Mouse (Mus musculus) embryonic fibroblast, embryonic 13.5 days (primary cell): ENCODE data around the gene Fhl2. TPM values are rescaled to one million over a fixed set of nuclear protein-coding genes. Genes with fewer than 3 reads are reported as not detected.

Experiments used
- H3K27ac ChIP-seq: 2 replicates; pipeline ENCODE4 v1.5.1; 2012; ENCODE audit warnings: low read length, control low read depth, inconsistent platforms; ENCODE audit not compliant: insufficient read depth
- H3K4me1 ChIP-seq: 2 replicates; pipeline ENCODE4 v1.6.1; 2011; ENCODE audit warnings: low read length; ENCODE audit not compliant: control insufficient read depth, insufficient read depth
- H3K4me3 ChIP-seq: 2 replicates; pipeline ENCODE4 v1.5.1; 2011; ENCODE audit warnings: mild to moderate bottlenecking, control low read depth, low read length; ENCODE audit not compliant: insufficient read depth
- CTCF ChIP-seq: IDR thresholded peaks from 2 replicates; pipeline ENCODE4 v1.5.1; 2011; ENCODE audit warnings: mild to moderate bottlenecking, control low read depth, low read length, moderate library complexity, borderline replicate concordance; ENCODE audit not compliant: insufficient read depth
- POLR2A ChIP-seq: IDR thresholded peaks from 2 replicates; pipeline ENCODE4 v1.6.1; 2011; ENCODE audit warnings: low read depth, mild to moderate bottlenecking, control low read depth, low read length, moderate library complexity
- polyA plus RNA-seq: library from polyadenylated mRNA; stranded (reverse); fragments of >200 nt; gene quantifications from 2 replicates; pipeline ENCODE4 v1.2.4, GENCODE M21; 2011; ENCODE audit warnings: low read depth; ENCODE audit not compliant: missing spikeins, insufficient read length

Fhl2 gene
- polyA plus RNA-seq, 1 experiment = 92.1 TPM

DNA sequence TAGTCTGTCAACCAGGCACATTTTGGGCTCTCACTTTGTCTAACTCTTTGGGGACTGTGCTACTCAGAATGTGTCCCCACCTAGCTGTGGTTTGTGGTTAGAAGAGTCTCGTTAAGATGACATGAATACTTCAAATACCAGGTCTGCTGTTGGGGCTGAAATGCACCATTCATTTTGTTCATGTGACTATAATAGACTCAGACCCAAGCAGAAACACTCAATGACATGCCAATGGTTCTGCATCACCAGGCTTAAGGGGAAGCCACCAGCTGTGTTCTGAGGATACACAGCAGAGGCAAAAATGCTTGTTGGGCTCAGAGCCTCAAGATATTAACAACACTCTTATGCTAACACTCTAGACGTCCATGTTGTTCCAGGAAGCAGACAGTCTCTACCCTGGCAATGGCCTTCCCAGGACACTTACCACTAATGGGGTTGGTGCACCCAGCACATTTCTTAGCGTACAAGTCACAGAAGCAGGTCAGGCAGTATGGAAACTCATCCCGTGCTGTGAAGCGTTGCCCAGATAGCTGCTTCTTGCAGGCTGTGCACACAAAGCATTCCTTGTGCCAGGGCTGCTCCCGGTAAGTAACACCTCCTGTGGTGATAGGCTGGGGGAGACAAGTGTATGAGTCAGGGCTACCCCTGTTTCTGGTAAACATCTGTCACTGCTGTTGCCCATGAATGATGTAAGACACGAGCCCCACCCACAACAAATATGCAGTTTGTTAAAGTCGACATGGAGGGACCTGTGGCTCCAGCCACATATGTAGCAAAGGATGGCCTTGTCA is 68.8 kb downstream of the Fhl2 start:
- H3K27ac ChIP-seq = peak overlapping the region; percentile 59
- H3K4me1 ChIP-seq = peaks cover 25% of the 10 kb centered on the region
- no peak overlapping the region for H3K4me3 ChIP-seq
- no peak for TF ChIP-seq POLR2A
- no peak for TF ChIP-seq CTCF

DNA sequence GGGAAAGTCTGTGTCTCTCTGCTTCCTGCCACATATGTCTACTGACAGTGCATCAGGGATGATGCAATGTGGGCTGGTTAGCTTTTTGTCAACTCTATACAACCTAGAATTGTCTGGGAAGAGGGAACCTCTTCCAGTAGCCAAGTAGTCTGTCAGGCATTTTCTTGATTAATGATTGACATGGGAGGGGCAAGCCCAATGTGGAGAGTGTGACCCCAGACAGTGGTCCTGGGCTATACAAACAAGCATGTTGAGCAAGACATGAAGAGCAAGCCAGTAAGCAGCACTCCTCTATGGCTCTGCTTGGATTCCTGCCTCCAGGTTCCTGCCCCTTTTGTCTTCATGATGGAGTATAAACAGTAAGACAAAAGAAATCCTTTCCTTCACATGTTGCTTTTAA is 69.6 kb downstream of the Fhl2 start:
- peaks cover 25% of the 10 kb centered on the region for H3K4me1 ChIP-seq
- H3K27ac ChIP-seq = peak overlapping the region; percentile 59
- TF ChIP-seq CTCF = no peak
- no peak for TF ChIP-seq POLR2A
- H3K4me3 ChIP-seq = no peak overlapping the region

DNA sequence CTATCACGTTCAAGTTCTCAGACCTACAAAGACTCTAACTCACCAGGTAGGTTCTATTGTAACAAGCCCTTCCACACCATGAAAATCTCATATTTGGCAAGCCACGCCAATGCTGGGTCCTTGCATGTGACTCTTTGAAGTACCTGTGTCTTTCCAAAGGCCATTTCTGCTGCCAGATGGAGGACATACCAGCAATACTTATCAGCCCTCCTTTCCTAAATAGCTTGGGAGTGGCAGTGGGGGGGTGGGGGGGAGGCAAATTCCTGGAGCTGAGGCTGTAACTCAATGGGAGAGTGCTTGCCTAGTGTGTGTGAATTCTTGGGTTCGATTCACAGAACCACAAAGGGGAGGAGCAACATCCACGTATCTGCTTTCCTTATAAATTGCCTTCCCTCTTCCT is 72.1 kb downstream of the Fhl2 start:
- Histone ChIP-seq H3K4me3 (no peak overlapping the region), H3K27ac (peak overlapping the region; percentile 16; the same call in 1 of the 2 replicates), H3K4me1 (peaks cover 16% of the 10 kb centered on the region)
- no peak for TF ChIP-seq POLR2A
- no peak for TF ChIP-seq CTCF

DNA sequence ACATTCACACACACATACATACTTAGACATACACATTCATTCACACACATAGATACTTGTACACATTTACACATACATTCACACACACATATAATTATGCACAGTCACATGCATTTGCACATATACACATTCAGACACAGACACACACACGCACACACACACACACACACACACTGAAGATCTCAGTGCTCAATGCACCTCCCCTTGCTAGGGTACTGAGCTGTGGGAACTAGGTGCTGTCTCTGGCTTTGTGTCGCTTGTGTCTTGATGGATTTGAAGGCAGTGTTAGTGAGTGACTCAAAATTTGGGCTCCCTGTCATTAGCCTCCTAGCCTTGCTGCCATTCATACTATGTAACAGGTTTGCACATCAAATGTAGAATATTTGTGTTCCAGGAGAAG is 74.2 kb downstream of the Fhl2 start:
- Histone ChIP-seq H3K4me1 (peaks cover 5% of the 10 kb centered on the region; the same call in 1 of the 2 replicates), H3K4me3 (no peak overlapping the region), H3K27ac (no peak overlapping the region)
- TF ChIP-seq POLR2A = no peak
- no peak for TF ChIP-seq CTCF

DNA sequence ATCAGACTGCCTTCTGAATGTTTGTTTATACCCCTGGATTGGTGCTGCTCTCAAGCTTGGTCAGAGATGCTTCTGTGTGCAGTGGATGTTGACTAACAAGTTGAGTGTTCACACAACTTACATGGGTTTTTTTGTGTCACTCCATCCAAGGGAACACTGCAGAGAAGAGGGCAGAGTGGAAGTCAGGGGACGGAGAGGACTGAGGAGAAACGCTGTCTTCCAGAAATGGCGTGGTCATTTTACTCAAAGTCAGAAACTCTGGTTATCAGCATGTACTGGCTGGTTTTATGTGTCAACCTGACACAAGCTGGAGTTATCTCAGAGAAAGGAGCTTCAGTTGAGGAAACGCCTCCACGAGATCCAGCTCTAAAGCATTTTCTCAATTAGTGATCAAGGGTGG is 75.8 kb downstream of the Fhl2 start:
- TF ChIP-seq CTCF (no peak), POLR2A (no peak)
- H3K4me1 ChIP-seq = peaks cover 5% of the 10 kb centered on the region; the same call in 1 of the 2 replicates

DNA sequence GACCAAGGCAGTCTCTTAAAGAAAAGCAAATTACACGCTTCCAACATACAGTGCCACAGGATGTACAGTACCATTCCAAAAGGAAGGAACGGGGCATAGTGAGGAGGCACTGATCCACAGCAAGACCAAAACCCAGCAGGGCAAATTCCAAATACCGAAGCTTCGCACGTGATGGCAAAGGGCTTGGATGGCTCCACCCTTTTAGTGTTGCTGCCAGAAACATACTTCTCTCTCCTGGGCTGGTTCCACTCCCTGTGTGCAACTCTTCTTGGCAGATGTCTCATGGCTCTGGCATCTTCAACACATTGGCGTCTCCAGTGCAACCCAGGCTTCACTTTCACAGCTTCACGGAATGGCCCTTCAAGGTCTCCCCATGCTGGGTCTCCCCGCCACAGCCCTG is 79.3 kb downstream of the Fhl2 start:
- no peaks in the 10 kb centered on the region for H3K4me1 ChIP-seq
- H3K27ac ChIP-seq = no peak overlapping the region
- H3K4me3 ChIP-seq = no peak overlapping the region
- TF ChIP-seq POLR2A = no peak
- TF ChIP-seq CTCF = no peak

More for the DNA sequence above, 75.8 kb downstream of the Fhl2 start:
- H3K27ac ChIP-seq = peak overlapping the region; percentile 37; the same call in 1 of the 2 replicates
- no peak overlapping the region for H3K4me3 ChIP-seq

DNA sequence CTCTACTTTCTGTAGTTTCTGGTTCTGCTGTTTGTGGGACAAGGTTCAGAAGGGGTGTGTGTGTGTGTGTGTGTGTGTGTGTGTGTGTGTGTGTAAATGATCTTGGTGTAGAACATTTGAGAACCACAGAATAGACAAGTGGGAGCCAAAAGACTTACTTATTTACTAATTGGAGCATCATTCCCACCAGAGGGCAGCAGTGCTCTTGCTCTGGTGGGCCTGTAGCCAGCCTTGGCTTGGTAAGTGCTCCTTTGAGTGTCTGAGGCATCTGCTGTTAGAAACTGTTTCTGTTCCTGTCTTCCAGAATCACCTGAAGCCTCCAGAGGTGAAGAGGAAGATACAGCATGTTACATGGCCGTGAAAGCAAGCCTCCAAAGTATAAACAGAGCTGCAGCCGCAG is 83.9 kb downstream of the Fhl2 start:
- no peak overlapping the region for H3K27ac ChIP-seq
- H3K4me1 ChIP-seq = no peaks in the 10 kb centered on the region
- TF ChIP-seq CTCF (peak; percentile 73; the same call in 1 of the 2 replicates), POLR2A (no peak)
- H3K4me3 ChIP-seq = no peak overlapping the region

DNA sequence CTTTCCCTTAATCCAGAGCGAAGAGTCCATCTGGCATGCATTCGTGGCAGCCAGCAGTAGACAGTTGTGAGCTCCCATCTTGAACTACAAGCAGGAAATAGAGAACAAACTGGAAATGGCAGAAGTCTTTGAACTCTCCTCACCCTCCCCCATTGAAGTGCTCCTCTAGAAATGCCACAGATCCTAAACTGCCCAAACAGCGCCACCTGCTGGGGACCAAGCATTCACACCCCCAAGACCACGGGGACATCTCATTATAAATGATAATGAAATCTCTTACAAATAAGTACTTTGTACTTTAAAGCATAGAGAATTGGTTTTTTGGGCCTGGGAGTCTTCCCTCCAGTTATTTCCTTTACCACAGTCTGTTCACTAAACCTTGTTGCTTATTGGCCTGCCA is 86.2 kb downstream of the Fhl2 start:
- TF ChIP-seq CTCF (peak; percentile 50; the same call in 1 of the 2 replicates), POLR2A (no peak)
- Histone ChIP-seq H3K27ac (no peak overlapping the region), H3K4me1 (no peaks in the 10 kb centered on the region), H3K4me3 (no peak overlapping the region)

DNA sequence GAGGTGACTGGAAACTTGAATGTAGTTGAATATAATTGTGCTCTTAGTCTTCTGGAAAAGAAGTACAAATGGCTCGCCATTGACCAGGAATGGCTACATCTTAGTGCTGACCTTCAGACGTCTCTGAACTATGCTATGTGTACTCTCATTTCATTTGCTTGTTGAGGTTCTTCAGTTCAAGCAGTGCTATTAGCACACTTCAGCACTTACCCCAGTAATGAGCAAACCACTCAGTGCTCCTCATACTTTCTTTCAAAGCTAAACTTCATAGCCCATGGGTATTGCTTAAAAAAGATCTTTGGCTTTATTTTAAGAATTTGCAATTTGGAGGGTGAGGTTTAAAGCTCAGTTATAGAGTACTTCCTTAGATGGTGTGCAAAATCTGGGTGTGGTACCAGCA is 88.1 kb downstream of the Fhl2 start:
- TF ChIP-seq POLR2A = no peak
- TF ChIP-seq CTCF = no peak
- H3K27ac ChIP-seq = no peak overlapping the region
- H3K4me3 ChIP-seq = no peak overlapping the region
- no peaks in the 10 kb centered on the region for H3K4me1 ChIP-seq

DNA sequence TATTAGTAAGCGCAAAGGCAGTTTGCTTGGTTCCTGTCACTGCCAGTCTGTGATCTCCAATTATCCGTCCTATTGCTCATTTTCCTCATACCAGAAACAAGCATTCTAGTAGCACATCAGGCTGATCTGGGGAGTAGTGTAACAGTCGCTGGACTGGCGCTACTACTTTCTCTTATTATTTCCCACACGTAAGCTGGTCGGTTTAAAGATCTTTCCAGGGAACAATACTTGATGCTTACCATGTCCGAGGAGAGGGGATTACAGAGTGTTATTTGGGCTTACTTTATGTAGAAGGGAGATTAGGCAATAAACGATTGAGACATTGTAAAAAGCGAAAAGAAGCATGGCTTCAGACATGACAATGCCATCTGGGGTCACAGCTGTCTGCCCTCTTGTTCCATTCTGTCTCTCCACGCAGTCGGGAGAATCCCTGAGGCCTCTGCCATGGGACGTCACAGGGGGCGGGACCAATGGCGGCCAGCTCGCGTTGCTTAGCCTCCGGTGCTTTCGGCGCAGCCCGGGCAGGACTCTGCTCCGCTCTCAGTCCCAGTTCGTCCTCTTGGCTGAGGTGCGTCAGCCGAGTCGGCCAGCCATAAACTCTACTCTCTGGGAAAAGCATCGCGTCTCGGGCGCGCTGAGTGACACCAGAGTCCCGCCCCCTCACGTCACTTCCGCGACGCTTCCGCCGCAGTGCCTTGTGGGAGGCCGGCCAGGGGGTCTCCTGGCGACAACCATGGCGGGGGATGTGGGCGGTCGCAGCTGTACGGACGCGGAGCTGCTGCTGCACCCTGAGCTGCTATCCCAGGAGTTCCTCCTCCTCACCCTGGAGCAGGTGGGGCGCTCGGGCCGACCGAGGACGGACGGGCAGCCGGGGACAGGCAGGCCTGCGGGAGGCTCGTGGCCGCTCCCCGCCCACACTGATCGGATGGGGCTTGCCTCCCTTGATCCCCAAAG is 98.5 kb downstream of the Fhl2 start, which contains the start of the genes Tgfbrap1 and AI597479:
Tgfbrap1 (minus strand) TSS at position 607 of the 954 bp plus-strand sequence.
AI597479 (plus strand) TSS at position 680 of the 954 bp plus-strand sequence.
- H3K4me1 ChIP-seq = no peaks in the 10 kb centered on the region
- H3K27ac ChIP-seq = peak within 1 kb of the TSS; percentile 98
- H3K4me3 ChIP-seq = peak within 1 kb of the TSS; percentile 76
- TF ChIP-seq CTCF = no peak
- TF ChIP-seq POLR2A = peak; percentile 81
